Mouse (Mus musculus): ENCODE results near the gene Olfr211.
"Not testable (repeated sequence)": the region's sequence is repeated elsewhere in the genome, so short reads cannot be mapped to it uniquely, and the experiment has no call there.

Olfr211 gene

GRCm38 (mm10) chr6:116488791-116489190, at the start of gene Olfr211:
Gene Olfr211 (plus strand): TSS chr6:116489091.
- DNase-seq: no peak

- DNase-seq: no peak
Observed at GRCm38 (mm10) chr6:116439531-116439930, 49.4 kb upstream of the Olfr211 start.

- no peak for DNase-seq
Observed at GRCm38 (mm10) chr6:116440447-116440846, 48.4 kb upstream of the Olfr211 start.

GRCm38 (mm10) chr6:116440849-116441248, 48.0 kb upstream of the Olfr211 start:
- no peak for DNase-seq

- peak; percentile 31 to 41 for DNase-seq
Observed at GRCm38 (mm10) chr6:116455781-116456180, 33.1 kb upstream of the Olfr211 start.

GRCm38 (mm10) chr6:116456482-116456881, 32.4 kb upstream of the Olfr211 start:
- DNase-seq: peak in 1 of 2 experiments; percentile 10

GRCm38 (mm10) chr6:116458728-116459127, 30.2 kb upstream of the Olfr211 start:
- no peak for DNase-seq

- no peak for DNase-seq
Observed at GRCm38 (mm10) chr6:116459232-116459631, 29.7 kb upstream of the Olfr211 start.

GRCm38 (mm10) chr6:116460544-116461283, 28.2 kb upstream of the Olfr211 start, which contains the start of gene Alox5:
Gene Alox5 (minus strand): TSS chr6:116461178.
- DNase-seq: peak in 1 of 2 experiments; percentile 46

- DNase-seq: no peak
Observed at GRCm38 (mm10) chr6:116468081-116468480, 20.8 kb upstream of the Olfr211 start.

GRCm38 (mm10) chr6:116485081-116485480, 3.8 kb upstream of the Olfr211 start:
- no peak for DNase-seq

GRCm38 (mm10) chr6:116486833-116487232, 2.1 kb upstream of the Olfr211 start:
- no peak for DNase-seq

GRCm38 (mm10) chr6:116493742-116494141, 4.9 kb downstream of the Olfr211 start:
- DNase-seq: no peak

- DNase-seq: no peak
Observed at GRCm38 (mm10) chr6:116495960-116496359, 7.1 kb downstream of the Olfr211 start.

GRCm38 (mm10) chr6:116506302-116507003, 17.6 kb downstream of the Olfr211 start, which contains the start of gene Olfr212:
Gene Olfr212 (plus strand): TSS chr6:116506516.
- DNase-seq: not testable (repeated sequence)

GRCm38 (mm10) chr6:116514832-116515231, 25.9 kb downstream of the Olfr211 start:
- no peak for DNase-seq

- DNase-seq: no peak
Observed at GRCm38 (mm10) chr6:116538156-116538555, 49.3 kb downstream of the Olfr211 start, which contains the start of gene Olfr213. Gene Olfr213 (plus strand): TSS chr6:116538456.

- DNase-seq: no peak
Observed at GRCm38 (mm10) chr6:116542500-116542899, 53.6 kb downstream of the Olfr211 start.

Measured in kidney, postnatal 36 days (tissue).